Comparison of ENCODE assay signal across 14 mouse cellular contexts in genomic region chr11:34415884-34416618, GRCm38 (mm10).
DNase-seq lines count a peak whose midpoint lies in the region; ATAC-seq and TF ChIP-seq lines count a peak whose summit lies in the region.
"Had no signal": no experiment of that assay in that cellular context is flagged by ENCODE, and none has a peak within 500 bp of the region (broad histone marks: within the 10 kb centered on the region; RNA-seq: fewer than 3 reads in every experiment).

No protein-coding gene starts in this region.

- no peak overlapping the region for H3K9ac ChIP-seq in neural tube, embryonic 11.5 days (ENCODE audit: low read length)
- H3K9ac ChIP-seq in forebrain, embryonic 11.5 days (ENCODE audit: low read length): no peak overlapping the region
- no peak overlapping the region for H3K9ac ChIP-seq in hindbrain, postnatal 0 days (replicated peaks; ENCODE audit: low read length)
- H3K9ac ChIP-seq in neural tube, embryonic 14.5 days (replicated peaks; ENCODE audit: low read depth, low read length): no peak overlapping the region
- H3K9ac ChIP-seq in lung, postnatal 0 days (replicated peaks; ENCODE audit: low read depth): no peak overlapping the region
- no peak overlapping the region for H3K9ac ChIP-seq in intestine, embryonic 16.5 days (ENCODE audit: low read depth, low read length)
- H3K9ac ChIP-seq: kidney, embryonic 15.5 days; liver, embryonic 14.5 days had no signal

- 0 out of 2 replicates have a peak, but pooled peaks cover 4% of the 10 kb centered on the region for H3K4me1 ChIP-seq in neural tube, embryonic 11.5 days (ENCODE audit: control insufficient read depth, insufficient read depth, low read length)
- H3K4me1 ChIP-seq in forebrain, embryonic 11.5 days (replicated peaks; ENCODE audit: control insufficient read depth, insufficient read depth, low read length): peaks cover 5% of the 10 kb centered on the region
- H3K4me1 ChIP-seq in hindbrain, postnatal 0 days (ENCODE audit: insufficient read depth, low read length): peaks cover 4% of the 10 kb centered on the region
- 0 out of 2 replicates have a peak, but pooled peaks cover 5% of the 10 kb centered on the region for H3K4me1 ChIP-seq in neural tube, embryonic 14.5 days (ENCODE audit: control insufficient read depth, insufficient read depth, low read length)
- H3K4me1 ChIP-seq in lung, postnatal 0 days (ENCODE audit: insufficient read depth, low read depth, low read length): no peaks in the 10 kb centered on the region
- no peaks in the 10 kb centered on the region for H3K4me1 ChIP-seq in intestine, embryonic 16.5 days (ENCODE audit: control insufficient read depth, insufficient read depth, low read length)
- H3K4me1 ChIP-seq: kidney, embryonic 15.5 days had no signal

- no peak overlapping the region for H3K4me3 ChIP-seq in neural tube, embryonic 11.5 days (ENCODE audit: low read depth, low read length)
- H3K4me3 ChIP-seq in forebrain, embryonic 11.5 days (ENCODE audit: low read depth, low read length): no peak overlapping the region
- H3K4me3 ChIP-seq in hindbrain, postnatal 0 days (ENCODE audit: low read length): no peak overlapping the region
- no peak overlapping the region for H3K4me3 ChIP-seq in neural tube, embryonic 14.5 days (ENCODE audit: low read depth, low read length)
- no peak overlapping the region for H3K4me3 ChIP-seq in lung, postnatal 0 days (ENCODE audit: low read depth, low read length)
- no peak overlapping the region for H3K4me3 ChIP-seq in intestine, embryonic 16.5 days (ENCODE audit: low read length)
- H3K4me3 ChIP-seq: kidney, embryonic 15.5 days had no signal

- no peak for TF ChIP-seq EP300 in lung, postnatal 0 days (IDR thresholded peaks at IDR 0.05)

- no peaks in the 10 kb centered on the region for H3K27me3 ChIP-seq in neural tube, embryonic 11.5 days (ENCODE audit: control insufficient read depth, insufficient read depth, low read length)
- H3K27me3 ChIP-seq in forebrain, embryonic 11.5 days (ENCODE audit: control insufficient read depth, insufficient read depth, low read length): no peaks in the 10 kb centered on the region
- no peaks in the 10 kb centered on the region for H3K27me3 ChIP-seq in hindbrain, postnatal 0 days (ENCODE audit: insufficient read depth, low read length)
- H3K27me3 ChIP-seq in neural tube, embryonic 14.5 days (ENCODE audit: control insufficient read depth, insufficient read depth, low read length): no peaks in the 10 kb centered on the region
- no peaks in the 10 kb centered on the region for H3K27me3 ChIP-seq in lung, postnatal 0 days (replicated peaks; ENCODE audit: insufficient read depth, low read length)
- H3K27me3 ChIP-seq in intestine, embryonic 16.5 days (replicated peaks; ENCODE audit: control insufficient read depth, insufficient read depth, low read length): no peaks in the 10 kb centered on the region

- 42% methylated on average over 9 of the region's 9 CpGs for WGBS in neural tube, embryonic 11.5 days
- 32% methylated on average over 9 of the region's 9 CpGs for WGBS in forebrain, embryonic 11.5 days
- WGBS in hindbrain, postnatal 0 days: 32% methylated on average over 9 of the region's 9 CpGs
- WGBS in neural tube, embryonic 14.5 days: 27% methylated on average over 9 of the region's 9 CpGs
- WGBS in lung, postnatal 0 days: 37% methylated on average over 9 of the region's 9 CpGs
- WGBS in intestine, embryonic 16.5 days: 55% methylated on average over 9 of the region's 9 CpGs

- H3K9me3 ChIP-seq in neural tube, embryonic 11.5 days (ENCODE audit: control insufficient read depth, low read length): no peaks in the 10 kb centered on the region
- H3K9me3 ChIP-seq in forebrain, embryonic 11.5 days (ENCODE audit: control insufficient read depth, low read length): no peaks in the 10 kb centered on the region
- H3K9me3 ChIP-seq in hindbrain, postnatal 0 days (ENCODE audit: low read length): no peaks in the 10 kb centered on the region
- H3K9me3 ChIP-seq in neural tube, embryonic 14.5 days (ENCODE audit: control insufficient read depth, low read length): no peaks in the 10 kb centered on the region
- H3K9me3 ChIP-seq in lung, postnatal 0 days (ENCODE audit: low read length): no peaks in the 10 kb centered on the region
- H3K9me3 ChIP-seq in intestine, embryonic 16.5 days (ENCODE audit: control insufficient read depth, low read length): no peaks in the 10 kb centered on the region
- H3K9me3 ChIP-seq: kidney, embryonic 15.5 days had no signal

- no peak for TF ChIP-seq CTCF in hindbrain, postnatal 0 days (IDR thresholded peaks at IDR 0.05; ENCODE audit: low read depth)
- no peak for TF ChIP-seq CTCF in lung, postnatal 0 days (IDR thresholded peaks at IDR 0.05)

- peak; percentile 39; the same call in 1 of the 2 replicates for ATAC-seq in neural tube, embryonic 11.5 days (ENCODE audit: insufficient read depth, low FRiP score, low TSS enrichment)
- peak; percentile 73 for ATAC-seq in forebrain, embryonic 11.5 days (replicated peaks; ENCODE audit: low FRiP score)
- peak; percentile 58; the same call in 1 of the 2 replicates for ATAC-seq in hindbrain, postnatal 0 days
- peak; percentile 17; the same call in 1 of the 2 replicates for ATAC-seq in neural tube, embryonic 14.5 days (ENCODE audit: low read depth)
- no peak for ATAC-seq in lung, postnatal 0 days
- ATAC-seq in intestine, embryonic 16.5 days: no peak

- no peak overlapping the region for H3K27ac ChIP-seq in neural tube, embryonic 11.5 days (ENCODE audit: low read depth, low read length)
- H3K27ac ChIP-seq in forebrain, embryonic 11.5 days (ENCODE audit: low read depth, low read length): no peak overlapping the region
- H3K27ac ChIP-seq in hindbrain, postnatal 0 days: no peak overlapping the region
- no peak overlapping the region for H3K27ac ChIP-seq in neural tube, embryonic 14.5 days (ENCODE audit: low read depth, low read length)
- H3K27ac ChIP-seq in lung, postnatal 0 days (ENCODE audit: low read length): no peak overlapping the region
- H3K27ac ChIP-seq in intestine, embryonic 16.5 days (ENCODE audit: low read length): no peak overlapping the region
- H3K27ac ChIP-seq: kidney, embryonic 15.5 days; liver, embryonic 14.5 days had no signal

- no peak overlapping the region for H3K4me2 ChIP-seq in neural tube, embryonic 11.5 days (ENCODE audit: low read depth)
- no peak overlapping the region; the same call in 1 of the 2 replicates for H3K4me2 ChIP-seq in forebrain, embryonic 11.5 days (ENCODE audit: low read depth, low read length, severe bottlenecking)
- H3K4me2 ChIP-seq in hindbrain, postnatal 0 days (ENCODE audit: low read depth, low read length): no peak overlapping the region
- H3K4me2 ChIP-seq in neural tube, embryonic 14.5 days (ENCODE audit: low read depth, low read length): no peak overlapping the region
- no peak overlapping the region for H3K4me2 ChIP-seq in lung, postnatal 0 days (replicated peaks; ENCODE audit: low read depth, low read length)
- no peak overlapping the region for H3K4me2 ChIP-seq in intestine, embryonic 16.5 days (ENCODE audit: low read depth, low read length)
- H3K4me2 ChIP-seq: kidney, embryonic 15.5 days had no signal

- H3K36me3 ChIP-seq in neural tube, embryonic 11.5 days (ENCODE audit: control insufficient read depth, insufficient read depth, low read length): no peaks in the 10 kb centered on the region
- no peaks in the 10 kb centered on the region for H3K36me3 ChIP-seq in forebrain, embryonic 11.5 days (ENCODE audit: control insufficient read depth, insufficient read depth, low read length)
- H3K36me3 ChIP-seq in hindbrain, postnatal 0 days (ENCODE audit: insufficient read depth, low read length): no peaks in the 10 kb centered on the region
- no peaks in the 10 kb centered on the region for H3K36me3 ChIP-seq in neural tube, embryonic 14.5 days (ENCODE audit: control insufficient read depth, insufficient read depth, low read length)
- no peaks in the 10 kb centered on the region for H3K36me3 ChIP-seq in lung, postnatal 0 days (ENCODE audit: insufficient read depth, low read length)
- no peaks in the 10 kb centered on the region for H3K36me3 ChIP-seq in intestine, embryonic 16.5 days (ENCODE audit: control insufficient read depth, insufficient read depth, low read length)
- H3K36me3 ChIP-seq: kidney, embryonic 15.5 days had no signal

- no peak for DNase-seq in neural tube, embryonic 11.5 days (ENCODE audit: low spot score)
- DNase-seq in neural tube, embryonic 10.5 days (ENCODE audit: extremely low spot score, low spot score): no peak
- no peak for DNase-seq in forebrain, embryonic 11.5 days (ENCODE audit: low spot score)
- peak; percentile 52 for DNase-seq in hindbrain, postnatal 0 days (ENCODE audit: low spot score)
- no peak for DNase-seq in lung, postnatal 0 days (ENCODE audit: low spot score)
- DNase-seq in c-Kit-positive CD71-positive TER-119-positive erythroid progenitor cells, embryonic 14.5 days (ENCODE audit: low spot score): no peak
- DNase-seq: adrenal gland, adult 8-10 months; cerebellum, adult 11-12 months; gastrocnemius, postnatal 36 days; thymus, postnatal 36 days had no signal

Comparison
In these comparisons a context has a peak if more than half of its experiments do, and no peak if none do; other contexts are left out.
1. ATAC-seq: peak in neural tube, embryonic 11.5 days (single experiment), forebrain, embryonic 11.5 days (single experiment), hindbrain, postnatal 0 days (single experiment) and neural tube, embryonic 14.5 days (single experiment); none in lung, postnatal 0 days (single experiment) and intestine, embryonic 16.5 days (single experiment).